Mouse (Mus musculus) lung, postnatal 0 days (tissue): ENCODE results near the gene Hhat. TPM values are rescaled to one million over a fixed set of nuclear protein-coding genes. Genes with fewer than 3 reads are reported as not detected.
A peak's percentile ranks its signal among the peaks of the same experiment; 100 is the strongest.

ENCODE experiments used
- ATAC-seq: fragments of 200-750 bp; cut with Nextera tagmentation; 2 replicates; pipeline ENCODE4 v1.8.0; 2017; ENCODE audit warnings: moderate library complexity
- DNase-seq: peaks from one replicate; pipeline ENCODE4 v3.0.0-alpha.2; 2016; ENCODE audit warnings: low spot score
- H3K27ac ChIP-seq: fragments of 300-500 bp; sonication (generic); 2 replicates; pipeline ENCODE4 v1.5.1; 2014; ENCODE audit warnings: antibody characterized with exemption, mild to moderate bottlenecking, low read length, mixed read lengths
- H3K27me3 ChIP-seq: fragments of 300-500 bp; sonication (generic); replicated peaks from 2 replicates; pipeline ENCODE4 v1.6.1; 2014; ENCODE audit warnings: low read length, mixed read lengths; ENCODE audit not compliant: insufficient read depth
- H3K36me3 ChIP-seq: fragments of 300-500 bp; sonication (generic); 2 replicates; pipeline ENCODE4 v1.6.1; 2014; ENCODE audit warnings: low read length, mixed read lengths; ENCODE audit not compliant: insufficient read depth
- H3K4me1 ChIP-seq: fragments of 300-500 bp; sonication (generic); 2 replicates; pipeline ENCODE4 v1.6.1; 2014; ENCODE audit warnings: antibody characterized with exemption, low read depth, low read length, mixed read lengths; ENCODE audit not compliant: insufficient read depth
- H3K4me2 ChIP-seq: fragments of 300-500 bp; sonication (generic); replicated peaks from 2 replicates; pipeline ENCODE4 v1.6.1; 2014; ENCODE audit warnings: low read depth, mild to moderate bottlenecking, low read length, moderate library complexity, mixed read lengths
- H3K4me3 ChIP-seq: fragments of 300-500 bp; sonication (generic); 2 replicates; pipeline ENCODE4 v1.5.1; 2014; ENCODE audit warnings: low read depth, low read length
- H3K9ac ChIP-seq: fragments of 300-500 bp; sonication (generic); replicated peaks from 2 replicates; pipeline ENCODE4 v1.6.1; 2014; ENCODE audit warnings: low read depth, mild to moderate bottlenecking
- H3K9me3 ChIP-seq: fragments of 300-500 bp; sonication (generic); 2 replicates; pipeline ENCODE4 v1.6.1; 2016; ENCODE audit warnings: low read length, mixed read lengths
- CTCF ChIP-seq: IDR thresholded peaks from 2 replicates; pipeline ENCODE4 v1.5.1; 2016; ENCODE audit warnings: antibody characterized with exemption, mild to moderate bottlenecking
- EP300 ChIP-seq: IDR thresholded peaks from 2 replicates; pipeline ENCODE4 v1.6.1; 2016; ENCODE audit warnings: antibody characterized with exemption, mild to moderate bottlenecking, control low read depth
- WGBS: fragments of 180-500 bp; shearing (Covaris S2); extraction: QIAGEN DNeasy Blood & Tissue Kit; methylation state at CpG from one replicate; pipeline ENCODE4 v1.1.7; 2014; 5-methylcytosine and 5-hydroxymethylcytosine counted together
- polyA plus RNA-seq: library from polyadenylated mRNA; unstranded; fragments of >200 nt; fragmentation: Nextera tagmentation; extraction: Ambion mirVana; gene quantifications from 2 replicates; pipeline ENCODE4 v1.2.1, GENCODE M21; 2015

Hhat gene
- polyA plus RNA-seq, 1 experiment from 2014 or later: 2.4 TPM

DNA sequence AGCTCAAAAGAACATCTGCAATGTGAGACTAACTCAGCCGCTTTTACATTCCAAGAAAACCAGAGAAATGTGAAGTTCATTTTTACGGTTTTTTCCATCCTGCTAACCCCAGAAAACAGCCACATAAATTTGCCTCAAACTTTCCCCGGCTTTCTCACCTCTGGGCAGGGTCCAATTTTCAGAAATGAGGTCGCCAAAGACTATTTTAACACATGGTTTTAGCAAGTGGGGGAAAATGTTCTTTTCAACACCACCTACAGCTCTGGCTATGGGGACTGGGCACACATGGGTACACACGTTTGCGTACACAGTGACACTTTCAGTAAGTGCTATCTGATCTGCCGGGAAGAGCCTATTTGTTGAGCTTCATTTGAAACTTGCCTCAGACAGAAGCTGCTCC is 40.5 kb downstream of the Hhat start:
- no peaks in the 10 kb centered on the region for H3K36me3 ChIP-seq
- TF ChIP-seq CTCF (no peak), EP300 (no peak)
- WGBS: 72% methylated on average over 7 of the region's 7 CpGs
- no peaks in the 10 kb centered on the region for H3K9me3 ChIP-seq
- no peak overlapping the region for H3K4me2 ChIP-seq
- no peak overlapping the region for H3K4me3 ChIP-seq
- H3K27ac ChIP-seq: no peak overlapping the region
- ATAC-seq (no peak), DNase-seq (no peak)
- no peaks in the 10 kb centered on the region for H3K27me3 ChIP-seq
- no peaks in the 10 kb centered on the region for H3K4me1 ChIP-seq
- no peak overlapping the region for H3K9ac ChIP-seq

DNA sequence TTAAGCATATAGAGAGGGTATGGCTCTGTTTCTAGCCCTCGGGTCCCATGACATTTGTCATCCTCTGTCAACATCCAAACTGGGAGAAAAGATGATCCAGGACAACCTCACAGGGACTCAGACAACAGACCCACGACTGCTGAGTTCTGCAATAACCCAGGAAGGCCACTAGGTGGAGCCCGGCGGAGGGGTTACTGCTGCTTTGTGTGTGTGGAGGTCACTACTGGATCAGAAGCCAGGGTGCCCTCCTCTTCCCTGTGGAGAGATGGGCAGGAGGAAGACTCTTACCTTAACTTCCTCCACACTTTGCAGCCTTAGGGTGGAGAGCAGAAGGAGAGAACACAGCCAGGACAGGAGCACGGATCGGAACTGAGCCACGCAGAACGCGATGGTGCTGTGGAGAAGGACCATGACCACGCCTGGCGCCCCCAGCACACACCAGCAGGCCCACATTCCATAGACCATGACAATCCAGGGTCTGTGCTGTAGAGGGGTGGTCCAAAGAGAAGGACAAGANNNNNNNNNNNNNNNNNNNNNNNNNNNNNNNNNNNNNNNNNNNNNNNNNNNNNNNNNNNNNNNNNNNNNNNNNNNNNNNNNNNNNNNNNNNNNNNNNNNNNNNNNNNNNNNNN is 43.9 kb downstream of the Hhat start:
- DNase-seq (peak; percentile 65), ATAC-seq (peak; percentile 33; the same call in 1 of the 2 replicates)
- no peaks in the 10 kb centered on the region for H3K4me1 ChIP-seq
- WGBS: 52% methylated on average over 11 of the region's 11 CpGs
- H3K36me3 ChIP-seq: no peaks in the 10 kb centered on the region
- no peak overlapping the region for H3K27ac ChIP-seq
- TF ChIP-seq EP300 (no peak), CTCF (peak; percentile 93)
- H3K27me3 ChIP-seq: no peaks in the 10 kb centered on the region
- H3K4me3 ChIP-seq: no peak overlapping the region
- no peak overlapping the region for H3K4me2 ChIP-seq
- no peak overlapping the region for H3K9ac ChIP-seq
- H3K9me3 ChIP-seq: no peaks in the 10 kb centered on the region

DNA sequence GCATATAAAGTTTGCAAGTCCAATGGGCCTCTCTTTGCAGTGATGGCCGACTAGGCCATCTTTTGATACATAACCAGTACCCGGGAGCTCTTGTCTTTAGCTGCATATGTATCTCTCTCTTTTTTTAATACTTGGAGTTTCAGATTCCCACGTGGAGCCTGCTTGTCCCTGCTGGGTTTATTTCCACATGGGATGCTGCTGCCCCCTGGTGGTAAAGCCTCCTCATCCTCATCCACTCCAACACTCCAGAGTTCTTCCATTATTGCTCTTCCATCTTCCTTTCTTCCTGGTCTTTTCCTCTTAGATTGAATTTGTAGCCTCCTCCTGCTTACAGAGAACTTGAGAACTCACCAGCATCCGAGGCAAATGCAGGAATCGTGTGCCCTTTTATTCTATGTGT is 48.9 kb downstream of the Hhat start:
- Histone ChIP-seq H3K9ac (no peak overlapping the region), H3K4me3 (no peak overlapping the region), H3K4me2 (no peak overlapping the region), H3K27me3 (no peaks in the 10 kb centered on the region), H3K27ac (no peak overlapping the region), H3K36me3 (no peaks in the 10 kb centered on the region), H3K9me3 (no peaks in the 10 kb centered on the region), H3K4me1 (no peaks in the 10 kb centered on the region)
- ATAC-seq (no peak), DNase-seq (peak; percentile 74)
- 20% methylated on average over 5 of the region's 5 CpGs for WGBS
- TF ChIP-seq EP300 (no peak), CTCF (peak; percentile 84)

DNA sequence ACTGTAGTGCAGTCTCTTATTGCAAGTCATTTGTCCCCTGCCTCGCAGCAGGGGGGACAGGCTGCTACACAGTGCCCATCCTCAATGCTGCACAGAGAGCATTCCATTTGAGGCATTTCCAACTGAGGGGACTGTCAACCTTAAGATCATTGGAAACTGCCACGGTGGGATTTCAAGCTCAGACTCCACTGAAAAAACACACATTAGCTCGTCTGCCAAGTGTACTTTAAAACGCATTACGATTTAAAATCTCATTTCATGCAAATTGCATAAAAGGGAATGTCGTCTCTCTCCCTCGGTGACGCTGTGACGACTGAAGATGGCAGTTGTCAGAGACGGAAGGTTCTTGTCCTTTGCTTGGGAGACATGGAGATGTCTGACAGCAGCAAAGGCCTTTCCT is 50.9 kb downstream of the Hhat start:
- H3K4me3 ChIP-seq: no peak overlapping the region
- no peaks in the 10 kb centered on the region for H3K4me1 ChIP-seq
- no peak overlapping the region for H3K9ac ChIP-seq
- no peaks in the 10 kb centered on the region for H3K9me3 ChIP-seq
- no peak overlapping the region for H3K4me2 ChIP-seq
- no peaks in the 10 kb centered on the region for H3K36me3 ChIP-seq
- TF ChIP-seq EP300 (no peak), CTCF (no peak)
- H3K27ac ChIP-seq: no peak overlapping the region
- 76% methylated on average over 10 of the region's 10 CpGs for WGBS
- H3K27me3 ChIP-seq: no peaks in the 10 kb centered on the region
- DNase-seq (no peak), ATAC-seq (no peak)

DNA sequence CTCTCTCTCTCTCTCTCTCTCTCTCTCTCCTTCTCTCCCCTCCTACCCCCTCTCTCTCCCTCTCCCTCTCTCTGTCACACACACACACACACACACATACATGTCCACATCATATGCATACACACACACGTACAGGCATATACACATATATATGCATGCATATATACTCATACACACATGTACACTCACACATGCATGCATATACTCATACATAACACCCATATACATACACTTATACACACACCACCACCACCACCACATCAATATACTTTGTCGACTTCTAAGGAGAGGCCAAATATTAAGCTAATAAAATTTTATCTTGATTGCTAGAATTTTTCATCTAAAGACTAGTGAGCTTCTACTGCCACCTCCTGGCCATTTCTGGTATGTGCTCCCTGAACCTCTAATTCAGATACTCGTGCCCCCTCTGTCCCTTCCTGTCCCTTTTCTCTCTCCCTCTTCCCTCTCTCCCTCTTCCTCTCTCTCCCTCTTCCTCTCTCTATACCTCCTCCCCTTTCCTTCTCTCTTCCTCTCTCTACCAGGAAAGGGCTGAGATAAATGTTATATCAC is 59.2 kb downstream of the Hhat start:
- Histone ChIP-seq H3K9ac (no peak overlapping the region), H3K4me3 (no peak overlapping the region), H3K4me1 (no peaks in the 10 kb centered on the region), H3K27me3 (no peaks in the 10 kb centered on the region), H3K27ac (no peak overlapping the region), H3K9me3 (no peaks in the 10 kb centered on the region), H3K4me2 (no peak overlapping the region), H3K36me3 (no peaks in the 10 kb centered on the region)
- no peak for TF ChIP-seq EP300
- TF ChIP-seq CTCF: peak; percentile 82
- peak; percentile 57 for DNase-seq
- WGBS: 35% methylated on average over 3 of the region's 3 CpGs
- ATAC-seq: no peak

DNA sequence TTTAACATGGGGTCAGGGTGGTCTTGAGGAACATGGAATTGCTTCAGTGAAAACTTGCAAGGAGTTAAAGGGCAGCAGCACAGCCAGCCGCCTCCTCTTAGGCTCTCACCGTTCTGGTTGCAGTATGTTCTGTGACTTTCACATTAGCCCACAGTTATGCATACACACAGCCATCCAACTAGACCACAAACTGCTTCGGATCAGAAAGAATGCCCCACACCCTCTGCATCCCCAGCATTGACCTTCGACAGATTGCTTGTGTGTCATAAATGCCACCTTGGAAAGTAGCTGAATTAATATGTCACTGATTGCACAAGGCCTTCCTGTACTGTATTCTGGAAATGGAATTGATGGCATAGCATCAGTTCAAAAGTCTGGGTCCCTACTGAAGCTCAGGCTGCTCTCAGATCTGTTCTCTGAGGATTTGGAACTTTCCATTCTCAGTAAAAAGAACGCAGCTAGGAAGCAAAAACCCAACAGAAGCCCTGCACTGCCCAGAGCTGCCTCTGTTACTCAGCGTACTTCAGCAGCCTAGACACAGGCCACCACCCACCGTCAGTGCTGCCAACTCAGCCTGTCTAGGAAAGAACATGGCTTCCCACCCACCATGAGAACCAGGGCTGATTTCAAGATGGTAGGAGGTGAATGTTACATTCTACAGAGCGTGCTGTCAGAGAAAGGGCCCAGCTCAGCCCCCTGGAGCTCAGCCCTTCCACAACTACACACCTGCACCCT is 70.5 kb downstream of the Hhat start:
- H3K4me3 ChIP-seq: no peak overlapping the region
- no peak for TF ChIP-seq CTCF
- TF ChIP-seq EP300: no peak
- no peaks in the 10 kb centered on the region for H3K36me3 ChIP-seq
- H3K4me1 ChIP-seq: no peaks in the 10 kb centered on the region
- H3K9ac ChIP-seq: no peak overlapping the region
- ATAC-seq: no peak
- H3K4me2 ChIP-seq: no peak overlapping the region
- H3K27me3 ChIP-seq: no peaks in the 10 kb centered on the region
- 79% methylated on average over 8 of the region's 8 CpGs for WGBS
- no peak for DNase-seq
- no peaks in the 10 kb centered on the region for H3K9me3 ChIP-seq
- no peak overlapping the region for H3K27ac ChIP-seq
